Mouse (Mus musculus): ENCODE measurements at regions not wholly inside any gene's neighbourhood (a gene's known extent, or its start where the extent isn't known, plus 50 kb on each side); places are given as distances from the start of the nearest gene placed in this dataset.

- no peak for TF ChIP-seq CTCF (IDR thresholded peaks at IDR 0.05)
- TF ChIP-seq EP300 (IDR thresholded peaks at IDR 0.05): no peak
Measured at GRCm38 (mm10) chr1:61221131-61221530, 243.4 kb downstream of the Icos start.

Measured in lung, postnatal 0 days (tissue).